Mouse (Mus musculus) spleen, postnatal 14 days (tissue): ENCODE measurements around the gene Lrmda.

Source experiments
- DNase-seq, 2 experiments: peaks; one replicate each; pipeline ENCODE4 v3.0.0; 2021 to 2022; ENCODE audit warnings: low spot score in 2 of 2

Gene Lrmda

GRCm38 (mm10) chr14:22715581-22716378, 696.3 kb downstream of the Lrmda start:
- DNase-seq: no peak

- no peak for DNase-seq
These were observed 700.5 kb downstream of the Lrmda start for GRCm38 (mm10) chr14:22719968-22720367.

GRCm38 (mm10) chr14:22721845-22722244, 702.3 kb downstream of the Lrmda start:
- DNase-seq: no peak

GRCm38 (mm10) chr14:22727548-22727947, 708.0 kb downstream of the Lrmda start:
- DNase-seq: no peak

- DNase-seq: no peak
These were observed 709.2 kb downstream of the Lrmda start for GRCm38 (mm10) chr14:22728611-22729223.

- DNase-seq: no peak
These were observed 719.1 kb downstream of the Lrmda start for GRCm38 (mm10) chr14:22738603-22739002.

- DNase-seq: no peak
These were observed 723.0 kb downstream of the Lrmda start for GRCm38 (mm10) chr14:22742527-22742926.

- DNase-seq: no peak
These were observed 723.8 kb downstream of the Lrmda start for GRCm38 (mm10) chr14:22743264-22743663.

- no peak for DNase-seq
These were observed 725.2 kb downstream of the Lrmda start for GRCm38 (mm10) chr14:22744701-22745100.

- no peak for DNase-seq
These were observed 725.9 kb downstream of the Lrmda start for GRCm38 (mm10) chr14:22745263-22745881.

GRCm38 (mm10) chr14:22745882-22746480, 726.5 kb downstream of the Lrmda start:
- no peak for DNase-seq

- no peak for DNase-seq
These were observed 728.3 kb downstream of the Lrmda start for GRCm38 (mm10) chr14:22747816-22748215.

- no peak for DNase-seq
These were observed 730.9 kb downstream of the Lrmda start for GRCm38 (mm10) chr14:22750409-22750808.

- no peak for DNase-seq
These were observed 731.8 kb downstream of the Lrmda start for GRCm38 (mm10) chr14:22751290-22751689.

GRCm38 (mm10) chr14:22754633-22755032, 735.1 kb downstream of the Lrmda start:
- DNase-seq: no peak

GRCm38 (mm10) chr14:22757493-22757892, 738.0 kb downstream of the Lrmda start:
- DNase-seq: no peak

- DNase-seq: no peak
These were observed 739.7 kb downstream of the Lrmda start for GRCm38 (mm10) chr14:22759216-22759615.

- no peak for DNase-seq
These were observed 740.2 kb downstream of the Lrmda start for GRCm38 (mm10) chr14:22759673-22760072.

GRCm38 (mm10) chr14:22760241-22761039, 740.9 kb downstream of the Lrmda start:
- no peak for DNase-seq

GRCm38 (mm10) chr14:22781709-22782108, 762.2 kb downstream of the Lrmda start:
- no peak for DNase-seq

- no peak for DNase-seq
These were observed 762.9 kb downstream of the Lrmda start for GRCm38 (mm10) chr14:22782365-22782764.
